Mouse (Mus musculus) large intestine, adult 2 months (tissue): Measurements from ENCODE around the gene Pon2. TPM values are rescaled to one million over a fixed set of nuclear protein-coding genes. Genes with fewer than 3 reads are reported as not detected.
A peak's percentile ranks its signal among the peaks of the same experiment; 100 is the strongest.

Experiments used
- DNase-seq: peaks from one replicate; pipeline ENCODE4 v3.0.0-alpha.2; 2012; ENCODE audit warnings: low read depth, low spot score
- WGBS: fragments of 180-500 bp; shearing (Covaris S2); methylation state at CpG from one replicate; pipeline ENCODE4 v1.1.7; 2018; 5-methylcytosine and 5-hydroxymethylcytosine counted together
- polyA plus RNA-seq: library from polyadenylated mRNA; depleted of rRNA; stranded (reverse); fragments of >200 nt; gene quantifications from 2 replicates; pipeline ENCODE4 v1.2.3, GENCODE M21; 2012

Gene Pon2
- polyA plus RNA-seq, 1 experiment, result 28.7 TPM

- no peak for DNase-seq
- WGBS, result 73% methylated on average over 16 of the region's 16 CpGs
Observed at GRCm38 (mm10) chr6:5294659-5295449, 3.4 kb downstream of the Pon2 start.

GRCm38 (mm10) chr6:5292841-5293240 lies 5.4 kb downstream of the Pon2 start:
- DNase-seq, result no peak
- 67% methylated on average over 5 of the region's 5 CpGs for WGBS

- no peak for DNase-seq
- 74% methylated on average over 4 of the region's 4 CpGs for WGBS
Observed at GRCm38 (mm10) chr6:5291450-5291849, 6.8 kb downstream of the Pon2 start.

GRCm38 (mm10) chr6:5287919-5288318 lies 10.3 kb downstream of the Pon2 start:
- DNase-seq, result no peak
- 42% methylated on average over 5 of the region's 5 CpGs for WGBS

- 55% methylated on average over 2 of the region's 2 CpGs for WGBS
Observed at GRCm38 (mm10) chr6:5287392-5287791, 10.9 kb downstream of the Pon2 start.

GRCm38 (mm10) chr6:5282418-5282817 lies 15.8 kb downstream of the Pon2 start:
- no peak for DNase-seq
- 84% methylated on average over 7 of the region's 7 CpGs for WGBS

More at GRCm38 (mm10) chr6:5287392-5287791, 10.9 kb downstream of the Pon2 start:
- no peak for DNase-seq

GRCm38 (mm10) chr6:5280576-5281305 lies 17.5 kb downstream of the Pon2 start:
- 58% methylated on average over 6 of the region's 6 CpGs for WGBS
- no peak for DNase-seq

- 65% methylated on average over 5 of the region's 5 CpGs for WGBS
Observed at GRCm38 (mm10) chr6:5277972-5278371, 20.3 kb downstream of the Pon2 start.

GRCm38 (mm10) chr6:5269641-5270040 lies 28.6 kb downstream of the Pon2 start:
- 89% methylated on average over 6 of the region's 6 CpGs for WGBS
- no peak for DNase-seq

More at GRCm38 (mm10) chr6:5277972-5278371, 20.3 kb downstream of the Pon2 start:
- DNase-seq, result no peak

- 84% methylated on average over 8 of the region's 8 CpGs for WGBS
- no peak for DNase-seq
Observed at GRCm38 (mm10) chr6:5264793-5265192, 33.5 kb downstream of the Pon2 start.

GRCm38 (mm10) chr6:5263250-5263999 lies 34.8 kb downstream of the Pon2 start:
- DNase-seq, result no peak
- WGBS, result 72% methylated on average over 8 of the region's 8 CpGs

GRCm38 (mm10) chr6:5262322-5263249 lies 35.7 kb downstream of the Pon2 start:
- WGBS, result 31% methylated on average over 10 of the region's 10 CpGs
- no peak for DNase-seq

- DNase-seq, result peak; percentile 60
- WGBS, result 2% methylated on average over 16 of the region's 16 CpGs
Observed at GRCm38 (mm10) chr6:5255722-5256451, 42.4 kb downstream of the Pon2 start, which contains the start of gene Pon3. Gene Pon3 (minus strand): TSS chr6:5256286.

- no peak for DNase-seq
- WGBS, result 9% methylated on average over 6 of the region's 6 CpGs
Observed at GRCm38 (mm10) chr6:5255291-5255690, 43.0 kb downstream of the Pon2 start.

GRCm38 (mm10) chr6:5254869-5255268 lies 43.4 kb downstream of the Pon2 start:
- DNase-seq, result no peak
- WGBS, result 97% methylated on average over 2 of the region's 2 CpGs

- WGBS, result 97% methylated on average over 6 of the region's 6 CpGs
- DNase-seq, result no peak
Observed at GRCm38 (mm10) chr6:5245926-5246325, 52.3 kb downstream of the Pon2 start.

GRCm38 (mm10) chr6:5238799-5239198 lies 59.5 kb downstream of the Pon2 start:
- WGBS, result 68% methylated on average over 3 of the region's 3 CpGs
- DNase-seq, result no peak

GRCm38 (mm10) chr6:5237510-5237909 lies 60.7 kb downstream of the Pon2 start:
- no peak for DNase-seq
- WGBS, result 60% methylated on average over 4 of the region's 4 CpGs
